Mouse (Mus musculus) forebrain, postnatal 0 days (tissue): ENCODE measurements around the gene Dcaf5. TPM values are rescaled to one million over a fixed set of nuclear protein-coding genes. Genes with fewer than 3 reads are reported as not detected.

Experiments used
- ATAC-seq: fragments of 200-750 bp; cut with Nextera tagmentation; 2 replicates; pipeline ENCODE4 v1.8.0; 2017; ENCODE audit warnings: mild to moderate bottlenecking, moderate library complexity
- DNase-seq: peaks from one replicate; pipeline ENCODE4 v3.0.0-alpha.2; 2015
- H3K27ac ChIP-seq: fragments of 300-500 bp; sonication (generic); 2 replicates; pipeline ENCODE4 v1.5.1; 2014; ENCODE audit warnings: low read depth, mild to moderate bottlenecking, antibody characterized with exemption, low read length, moderate library complexity, mixed read lengths
- H3K27me3 ChIP-seq: fragments of 300-500 bp; sonication (generic); 2 replicates; pipeline ENCODE4 v1.6.1; 2014; ENCODE audit warnings: mild to moderate bottlenecking, low read length, mixed read lengths; ENCODE audit not compliant: insufficient read depth
- H3K36me3 ChIP-seq: fragments of 300-500 bp; sonication (generic); 2 replicates; pipeline ENCODE4 v1.6.1; 2014; ENCODE audit warnings: mild to moderate bottlenecking, moderate library complexity; ENCODE audit not compliant: insufficient read depth
- H3K4me1 ChIP-seq: fragments of 300-500 bp; sonication (generic); 2 replicates; pipeline ENCODE4 v1.6.1; 2014; ENCODE audit warnings: antibody characterized with exemption; ENCODE audit not compliant: insufficient read depth
- H3K4me2 ChIP-seq: fragments of 300-500 bp; sonication (generic); 2 replicates; pipeline ENCODE4 v1.6.1; 2014; ENCODE audit warnings: low read depth, mild to moderate bottlenecking, moderate library complexity
- H3K4me3 ChIP-seq: fragments of 300-500 bp; sonication (generic); 2 replicates; pipeline ENCODE4 v1.5.1; 2014; ENCODE audit warnings: low read depth, low read length, mixed read lengths
- H3K9ac ChIP-seq: fragments of 300-500 bp; sonication (generic); 2 replicates; pipeline ENCODE4 v1.6.1; 2014; ENCODE audit warnings: mild to moderate bottlenecking
- H3K9me3 ChIP-seq: fragments of 300-500 bp; sonication (generic); 2 replicates; pipeline ENCODE4 v1.6.1; 2016; ENCODE audit warnings: low read length
- CTCF ChIP-seq: sonication (generic); IDR thresholded peaks from 2 replicates; pipeline ENCODE4 v1.5.1; 2016; ENCODE audit warnings: antibody characterized with exemption, control low read depth, low read depth
- WGBS: fragments of 180-500 bp; shearing (Covaris S2); extraction: QIAGEN DNeasy Blood & Tissue Kit; methylation state at CpG from one replicate; pipeline ENCODE4 v1.1.7; 2014; 5-methylcytosine and 5-hydroxymethylcytosine counted together
- polyA plus RNA-seq: library from polyadenylated mRNA; unstranded; fragments of >200 nt; fragmentation: Nextera tagmentation; extraction: Ambion mirVana; gene quantifications from 2 replicates; pipeline ENCODE4 v1.2.1, GENCODE M21; 2015
- total RNA-seq: library from RNA; depleted of rRNA; stranded (reverse); fragments of >200 nt; gene quantifications from 2 replicates; pipeline ENCODE4 v1.2.3, GENCODE M21; 2014

The Dcaf5 gene
- total and polyA plus RNA-seq, 2 experiments from 2014 or later = 16.8 to 59.6 TPM

DNA sequence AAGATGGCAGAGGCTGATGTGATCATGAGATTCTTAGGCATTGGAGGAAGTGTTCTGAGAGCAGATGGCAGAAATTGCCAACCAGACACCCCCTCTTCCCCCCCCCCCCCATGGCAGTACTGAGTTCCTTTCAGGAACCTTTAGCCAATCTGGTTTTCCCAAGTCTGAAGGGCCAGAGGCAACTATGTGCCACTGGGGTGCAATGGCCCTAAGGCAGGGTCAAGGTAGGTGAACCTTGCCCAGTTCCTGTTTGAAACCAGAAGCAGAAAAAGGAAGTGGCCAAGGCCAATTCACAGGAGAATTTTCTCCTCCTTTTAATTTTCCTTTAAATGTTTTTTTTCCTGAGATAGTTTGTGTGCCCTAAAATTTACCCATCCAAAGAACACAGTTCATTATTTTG lies 110.4 kb downstream of the Dcaf5 start:
- TF ChIP-seq CTCF = no peak
- no peak for ATAC-seq
- Histone ChIP-seq H3K27ac (no peak overlapping the region), H3K36me3 (no peaks in the 10 kb centered on the region), H3K9ac (no peak overlapping the region), H3K4me2 (no peak overlapping the region), H3K4me1 (no peaks in the 10 kb centered on the region), H3K27me3 (no peaks in the 10 kb centered on the region), H3K4me3 (no peak overlapping the region), H3K9me3 (no peaks in the 10 kb centered on the region)
- DNase-seq = no peak

- no peak for ATAC-seq
- no peaks in the 10 kb centered on the region for H3K9me3 ChIP-seq
- H3K4me1 ChIP-seq = no peaks in the 10 kb centered on the region
Observed at GRCm38 (mm10) chr12:80324785-80325131, 111.6 kb downstream of the Dcaf5 start.

GRCm38 (mm10) chr12:80324051-80324784 lies 112.2 kb downstream of the Dcaf5 start:
- H3K4me2 ChIP-seq = no peak overlapping the region
- 84% methylated on average over 9 of the region's 9 CpGs for WGBS
- no peak overlapping the region for H3K4me3 ChIP-seq
- DNase-seq (no peak), ATAC-seq (no peak)
- no peaks in the 10 kb centered on the region for H3K9me3 ChIP-seq
- no peak for TF ChIP-seq CTCF
- no peaks in the 10 kb centered on the region for H3K36me3 ChIP-seq
- no peaks in the 10 kb centered on the region for H3K4me1 ChIP-seq
- no peaks in the 10 kb centered on the region for H3K27me3 ChIP-seq
- H3K27ac ChIP-seq = no peak overlapping the region
- H3K9ac ChIP-seq = no peak overlapping the region

More at GRCm38 (mm10) chr12:80324785-80325131, 111.6 kb downstream of the Dcaf5 start:
- Histone ChIP-seq H3K4me2 (no peak overlapping the region), H3K9ac (no peak overlapping the region), H3K27me3 (no peaks in the 10 kb centered on the region), H3K4me3 (no peak overlapping the region), H3K27ac (no peak overlapping the region), H3K36me3 (no peaks in the 10 kb centered on the region)
- no peak for TF ChIP-seq CTCF
- 73% methylated on average over 1 of the region's 1 CpGs for WGBS
- DNase-seq = no peak

- 76% methylated on average over 8 of the region's 8 CpGs for WGBS
- Histone ChIP-seq H3K4me1 (no peaks in the 10 kb centered on the region), H3K4me3 (no peak overlapping the region), H3K27me3 (no peaks in the 10 kb centered on the region), H3K36me3 (no peaks in the 10 kb centered on the region), H3K27ac (no peak overlapping the region), H3K9me3 (no peaks in the 10 kb centered on the region), H3K4me2 (no peak overlapping the region), H3K9ac (no peak overlapping the region)
- ATAC-seq (no peak), DNase-seq (no peak)
- TF ChIP-seq CTCF = no peak
Observed at GRCm38 (mm10) chr12:80323371-80324050, 112.9 kb downstream of the Dcaf5 start.

DNA sequence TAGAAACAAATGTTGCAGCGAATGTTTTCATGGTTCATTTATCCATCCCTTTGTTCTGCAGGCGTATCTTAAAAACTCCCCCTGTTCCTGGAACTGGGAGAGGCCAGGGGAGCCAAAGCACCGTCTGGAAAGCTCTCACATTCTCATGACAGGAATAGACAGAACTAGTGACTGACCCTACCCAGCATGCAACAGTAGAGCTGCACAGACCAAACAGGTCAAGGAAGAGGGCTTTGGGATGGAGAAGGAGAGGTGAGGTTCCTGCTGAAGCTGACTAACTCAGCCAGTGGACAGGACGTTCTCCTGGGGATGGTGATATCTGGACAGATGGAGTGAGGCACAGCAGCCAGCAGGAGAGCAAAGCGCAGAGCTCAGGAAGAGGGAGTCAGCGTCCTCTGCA lies 113.9 kb downstream of the Dcaf5 start:
- 71% methylated on average over 6 of the region's 6 CpGs for WGBS
- no peak for TF ChIP-seq CTCF
- no peaks in the 10 kb centered on the region for H3K36me3 ChIP-seq

DNA sequence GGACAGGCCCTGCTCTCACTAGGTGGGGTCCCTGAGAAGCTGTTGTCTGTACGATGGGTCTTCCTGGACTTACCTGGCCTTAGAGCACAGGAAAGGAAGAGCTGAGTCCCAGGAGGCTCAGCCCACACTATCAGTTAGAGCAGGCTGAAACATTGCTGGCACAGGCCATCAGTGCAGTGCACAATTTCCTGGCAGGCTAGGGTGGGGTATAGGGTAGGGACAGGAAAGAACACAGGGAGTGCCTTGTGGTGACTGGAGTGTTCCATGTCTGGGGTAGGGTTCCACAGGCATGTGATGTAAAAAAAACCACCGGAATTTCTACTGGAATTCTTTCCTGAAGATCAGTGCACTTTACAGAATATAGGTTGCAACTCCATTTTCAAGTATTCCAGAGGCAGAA lies 117.3 kb downstream of the Dcaf5 start:
- Histone ChIP-seq H3K36me3 (no peaks in the 10 kb centered on the region), H3K4me1 (no peaks in the 10 kb centered on the region), H3K27me3 (no peaks in the 10 kb centered on the region), H3K9ac (no peak overlapping the region), H3K4me3 (no peak overlapping the region), H3K4me2 (no peak overlapping the region), H3K27ac (no peak overlapping the region), H3K9me3 (no peaks in the 10 kb centered on the region)
- 87% methylated on average over 2 of the region's 2 CpGs for WGBS
- ATAC-seq (no peak), DNase-seq (no peak)
- no peak for TF ChIP-seq CTCF

More for the DNA sequence above, 113.9 kb downstream of the Dcaf5 start:
- Histone ChIP-seq H3K4me1 (no peaks in the 10 kb centered on the region), H3K27me3 (no peaks in the 10 kb centered on the region), H3K4me2 (no peak overlapping the region), H3K27ac (no peak overlapping the region), H3K4me3 (no peak overlapping the region), H3K9ac (no peak overlapping the region), H3K9me3 (no peaks in the 10 kb centered on the region)
- DNase-seq (no peak), ATAC-seq (no peak)

DNA sequence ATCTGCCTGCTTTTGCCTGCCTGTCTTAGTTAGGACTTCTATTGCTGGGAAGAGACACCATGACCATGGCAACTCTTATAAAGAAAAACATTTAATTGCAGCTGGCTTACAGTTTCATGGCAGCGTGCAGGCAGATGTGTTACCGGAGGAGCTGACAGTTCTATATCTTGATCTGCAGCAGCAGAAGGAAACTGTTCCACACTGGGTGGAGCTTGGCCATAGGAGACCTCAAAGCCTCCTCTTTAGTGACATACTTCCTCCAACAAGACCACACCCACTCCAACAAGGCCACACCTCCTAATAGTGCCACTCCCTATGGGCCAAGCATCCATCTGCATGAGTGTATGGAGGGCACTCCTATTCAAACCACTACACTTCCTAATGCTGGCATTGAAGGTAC lies 121.1 kb downstream of the Dcaf5 start:
- no peak overlapping the region for H3K4me3 ChIP-seq
- no peaks in the 10 kb centered on the region for H3K27me3 ChIP-seq
- no peak for DNase-seq
- H3K36me3 ChIP-seq = no peaks in the 10 kb centered on the region
- WGBS = 95% methylated on average over 2 of the region's 2 CpGs
- ATAC-seq = no peak
- no peak overlapping the region for H3K9ac ChIP-seq
- H3K9me3 ChIP-seq = no peaks in the 10 kb centered on the region
- no peak overlapping the region for H3K27ac ChIP-seq
- H3K4me2 ChIP-seq = no peak overlapping the region
- TF ChIP-seq CTCF = no peak
- H3K4me1 ChIP-seq = no peaks in the 10 kb centered on the region
